Mouse (Mus musculus) embryonic facial prominence, embryonic 15.5 days (tissue): ENCODE measurements at regions not wholly inside any gene's neighbourhood (a gene's known extent, or its start where the extent isn't known, plus 50 kb on each side); places are given as distances from the start of the nearest gene placed in this dataset.

Experiments used
- ATAC-seq: fragments of 200-750 bp; cut with Nextera tagmentation; 2 replicates; pipeline ENCODE4 v1.8.0; 2017; ENCODE audit warnings: low read depth, moderate TSS enrichment; ENCODE audit not compliant: insufficient number of reproducible peaks, low FRiP score, low TSS enrichment
- H3K27ac ChIP-seq: fragments of 300-500 bp; sonication (generic); replicated peaks from 2 replicates; pipeline ENCODE4 v1.5.1; 2015; ENCODE audit warnings: mild to moderate bottlenecking, inconsistent platforms
- H3K27me3 ChIP-seq: fragments of 300-500 bp; sonication (generic); 2 replicates; pipeline ENCODE4 v1.6.1; 2015; ENCODE audit warnings: inconsistent platforms
- H3K36me3 ChIP-seq: fragments of 300-500 bp; sonication (generic); 2 replicates; pipeline ENCODE4 v1.6.1; 2015; ENCODE audit warnings: mild to moderate bottlenecking, inconsistent platforms
- H3K4me1 ChIP-seq: fragments of 300-500 bp; sonication (generic); 2 replicates; pipeline ENCODE4 v1.6.1; 2015; ENCODE audit warnings: inconsistent platforms
- H3K4me2 ChIP-seq: fragments of 300-500 bp; sonication (generic); replicated peaks from 2 replicates; pipeline ENCODE4 v1.6.1; 2015; ENCODE audit warnings: mild to moderate bottlenecking, inconsistent platforms
- H3K4me3 ChIP-seq: fragments of 300-500 bp; sonication (generic); replicated peaks from 2 replicates; pipeline ENCODE4 v1.5.1; 2015; ENCODE audit warnings: mild to moderate bottlenecking, inconsistent platforms
- H3K9ac ChIP-seq: fragments of 300-500 bp; sonication (generic); 2 replicates; pipeline ENCODE4 v1.6.1; 2015; ENCODE audit warnings: inconsistent platforms
- H3K9me3 ChIP-seq: fragments of 300-500 bp; sonication (generic); replicated peaks from 2 replicates; pipeline ENCODE4 v1.6.1; 2016; ENCODE audit warnings: inconsistent platforms
- WGBS: fragments of 180-500 bp; shearing (Covaris S2); methylation state at CpG from one replicate; pipeline ENCODE4 v1.1.7; 2015; 5-methylcytosine and 5-hydroxymethylcytosine counted together

GRCm38 (mm10) chr15:40354802-40355487, 220.8 kb downstream of the 9330182O14Rik start:
- H3K27me3 ChIP-seq = no peaks in the 10 kb centered on the region
- no peak overlapping the region for H3K27ac ChIP-seq
- H3K4me2 ChIP-seq = no peak overlapping the region
- H3K36me3 ChIP-seq = no peaks in the 10 kb centered on the region
- ATAC-seq = no peak
- no peak overlapping the region for H3K4me3 ChIP-seq
- 86% methylated on average over 10 of the region's 10 CpGs for WGBS
- no peaks in the 10 kb centered on the region for H3K4me1 ChIP-seq
- H3K9me3 ChIP-seq = no peaks in the 10 kb centered on the region
- no peak overlapping the region for H3K9ac ChIP-seq

GRCm38 (mm10) chr15:40356096-40356495, 221.9 kb downstream of the 9330182O14Rik start:
- no peak for ATAC-seq

GRCm38 (mm10) chr15:40358341-40358740, 224.2 kb downstream of the 9330182O14Rik start:
- WGBS = 49% methylated on average over 2 of the region's 2 CpGs

More at GRCm38 (mm10) chr15:40356096-40356495, 221.9 kb downstream of the 9330182O14Rik start:
- Histone ChIP-seq H3K27me3 (no peaks in the 10 kb centered on the region), H3K9ac (no peak overlapping the region), H3K4me2 (no peak overlapping the region), H3K4me1 (no peaks in the 10 kb centered on the region), H3K9me3 (no peaks in the 10 kb centered on the region), H3K27ac (no peak overlapping the region), H3K4me3 (no peak overlapping the region), H3K36me3 (no peaks in the 10 kb centered on the region)
- 69% methylated on average over 3 of the region's 3 CpGs for WGBS

GRCm38 (mm10) chr15:40361849-40362533, 227.8 kb downstream of the 9330182O14Rik start:
- 84% methylated on average over 11 of the region's 11 CpGs for WGBS
- ATAC-seq = no peak

More at GRCm38 (mm10) chr15:40358341-40358740, 224.2 kb downstream of the 9330182O14Rik start:
- no peak overlapping the region for H3K27ac ChIP-seq
- H3K9me3 ChIP-seq = no peaks in the 10 kb centered on the region
- H3K4me3 ChIP-seq = no peak overlapping the region
- no peak overlapping the region for H3K9ac ChIP-seq
- no peak for ATAC-seq
- H3K4me2 ChIP-seq = no peak overlapping the region
- H3K4me1 ChIP-seq = no peaks in the 10 kb centered on the region
- no peaks in the 10 kb centered on the region for H3K27me3 ChIP-seq
- H3K36me3 ChIP-seq = no peaks in the 10 kb centered on the region

GRCm38 (mm10) chr15:40364221-40364621, 230.1 kb downstream of the 9330182O14Rik start:
- H3K27me3 ChIP-seq = no peaks in the 10 kb centered on the region
- no peaks in the 10 kb centered on the region for H3K36me3 ChIP-seq
- WGBS = 68% methylated on average over 1 of the region's 1 CpGs
- H3K9ac ChIP-seq = no peak overlapping the region
- no peaks in the 10 kb centered on the region; the same call in 1 of the 2 replicates for H3K4me1 ChIP-seq
- H3K4me2 ChIP-seq = no peak overlapping the region
- no peak overlapping the region for H3K27ac ChIP-seq
- no peak overlapping the region for H3K4me3 ChIP-seq
- ATAC-seq = no peak
- no peaks in the 10 kb centered on the region for H3K9me3 ChIP-seq

More at GRCm38 (mm10) chr15:40361849-40362533, 227.8 kb downstream of the 9330182O14Rik start:
- Histone ChIP-seq H3K27ac (no peak overlapping the region), H3K4me3 (no peak overlapping the region), H3K9ac (no peak overlapping the region), H3K4me2 (no peak overlapping the region), H3K27me3 (no peaks in the 10 kb centered on the region), H3K9me3 (no peaks in the 10 kb centered on the region), H3K4me1 (no peaks in the 10 kb centered on the region; the same call in 1 of the 2 replicates), H3K36me3 (no peaks in the 10 kb centered on the region)

- H3K4me3 ChIP-seq = no peak overlapping the region
- no peak for ATAC-seq
These were observed 231.4 kb downstream of the 9330182O14Rik start for GRCm38 (mm10) chr15:40365613-40366012.

GRCm38 (mm10) chr15:40367026-40367425, 232.9 kb downstream of the 9330182O14Rik start:
- Histone ChIP-seq H3K4me2 (no peak overlapping the region), H3K9me3 (no peaks in the 10 kb centered on the region), H3K4me3 (no peak overlapping the region), H3K36me3 (no peaks in the 10 kb centered on the region), H3K27ac (no peak overlapping the region), H3K9ac (no peak overlapping the region), H3K4me1 (no peaks in the 10 kb centered on the region; the same call in 1 of the 2 replicates), H3K27me3 (no peaks in the 10 kb centered on the region)
- no peak for ATAC-seq
- WGBS = 42% methylated on average over 1 of the region's 1 CpGs

More at GRCm38 (mm10) chr15:40365613-40366012, 231.4 kb downstream of the 9330182O14Rik start:
- Histone ChIP-seq H3K36me3 (no peaks in the 10 kb centered on the region), H3K27ac (no peak overlapping the region), H3K4me1 (no peaks in the 10 kb centered on the region; the same call in 1 of the 2 replicates), H3K27me3 (no peaks in the 10 kb centered on the region), H3K9me3 (no peaks in the 10 kb centered on the region), H3K4me2 (no peak overlapping the region), H3K9ac (no peak overlapping the region)

GRCm38 (mm10) chr15:40368746-40369145, 234.6 kb downstream of the 9330182O14Rik start:
- Histone ChIP-seq H3K9ac (no peak overlapping the region), H3K4me1 (no peaks in the 10 kb centered on the region; the same call in 1 of the 2 replicates), H3K4me2 (no peak overlapping the region), H3K27ac (no peak overlapping the region), H3K36me3 (no peaks in the 10 kb centered on the region), H3K9me3 (no peaks in the 10 kb centered on the region), H3K4me3 (no peak overlapping the region), H3K27me3 (no peaks in the 10 kb centered on the region)
- ATAC-seq = no peak
- 82% methylated on average over 3 of the region's 3 CpGs for WGBS

- H3K4me3 ChIP-seq = no peak overlapping the region
- no peak overlapping the region for H3K27ac ChIP-seq
- no peaks in the 10 kb centered on the region for H3K36me3 ChIP-seq
- H3K4me2 ChIP-seq = no peak overlapping the region
- ATAC-seq = no peak
- 78% methylated on average over 4 of the region's 4 CpGs for WGBS
- H3K27me3 ChIP-seq = no peaks in the 10 kb centered on the region
- H3K9ac ChIP-seq = no peak overlapping the region
- no peaks in the 10 kb centered on the region for H3K9me3 ChIP-seq
- no peaks in the 10 kb centered on the region for H3K4me1 ChIP-seq
These were observed 237.3 kb downstream of the 9330182O14Rik start for GRCm38 (mm10) chr15:40371486-40371885.

- Histone ChIP-seq H3K27ac (no peak overlapping the region), H3K27me3 (no peaks in the 10 kb centered on the region), H3K9ac (no peak overlapping the region), H3K9me3 (no peaks in the 10 kb centered on the region), H3K4me1 (no peaks in the 10 kb centered on the region), H3K4me2 (no peak overlapping the region), H3K36me3 (no peaks in the 10 kb centered on the region), H3K4me3 (no peak overlapping the region)
- WGBS = 79% methylated on average over 2 of the region's 2 CpGs
- ATAC-seq = no peak
These were observed 252.4 kb downstream of the 9330182O14Rik start for GRCm38 (mm10) chr15:40386526-40386925.

- Histone ChIP-seq H3K4me1 (no peaks in the 10 kb centered on the region), H3K9ac (no peak overlapping the region), H3K9me3 (no peaks in the 10 kb centered on the region), H3K4me3 (no peak overlapping the region), H3K27ac (no peak overlapping the region), H3K4me2 (no peak overlapping the region), H3K36me3 (no peaks in the 10 kb centered on the region), H3K27me3 (no peaks in the 10 kb centered on the region)
- no peak for ATAC-seq
- WGBS = 66% methylated on average over 2 of the region's 2 CpGs
These were observed 253.6 kb downstream of the 9330182O14Rik start for GRCm38 (mm10) chr15:40387746-40388145.
